Comparison of ENCODE assay signal across 8 mouse cellular contexts in genomic region chr5:134098976-134099375, GRCm38 (mm10). TPM values are rescaled to one million over a fixed set of nuclear protein-coding genes. Genes with fewer than 3 reads are reported as not detected.
DNase-seq lines count a peak whose midpoint lies in the region; ATAC-seq and TF ChIP-seq lines count a peak whose summit lies in the region.

No protein-coding gene starts in this region.

- no peak for DNase-seq in cerebellum, adult 2 months
- DNase-seq in kidney, postnatal 10 days: peak; percentile 58
- DNase-seq in lung, postnatal 0 days (ENCODE audit: low spot score): peak; percentile 31

- H3K9ac ChIP-seq in heart, embryonic 12.5 days: peak overlapping the region; percentile 89
- peak overlapping the region; percentile 68 for H3K9ac ChIP-seq in lung, postnatal 0 days (replicated peaks; ENCODE audit: low read depth)

- H3K4me3 ChIP-seq in megakaryocyte, embryonic 14.5 days (replicated peaks): peak overlapping the region; percentile 95
- peak overlapping the region; percentile 80 for H3K4me3 ChIP-seq in cerebellum, adult 2 months (replicated peaks; ENCODE audit: insufficient read depth, low read depth, low read length)
- peak overlapping the region; percentile 87 for H3K4me3 ChIP-seq in heart, embryonic 12.5 days
- peak overlapping the region; percentile 80 for H3K4me3 ChIP-seq in lung, postnatal 0 days (ENCODE audit: low read depth, low read length)
- peak overlapping the region; percentile 85 for H3K4me3 ChIP-seq in small intestine, adult 2 months (ENCODE audit: low read depth, low read length)

- H3K4me2 ChIP-seq in heart, embryonic 12.5 days: peak overlapping the region; percentile 94
- peak overlapping the region; percentile 96 for H3K4me2 ChIP-seq in lung, postnatal 0 days (replicated peaks; ENCODE audit: low read depth, low read length)

- TF ChIP-seq EP300 in lung, postnatal 0 days (IDR thresholded peaks at IDR 0.05): no peak

- under 1% methylated on average over 17 of the region's 17 CpGs for WGBS in cerebellum, adult 2 months
- 0% methylated on average over 17 of the region's 17 CpGs for WGBS in heart, embryonic 12.5 days
- WGBS in lung, postnatal 0 days: under 1% methylated on average over 17 of the region's 17 CpGs
- WGBS in small intestine, adult 2 months: under 1% methylated on average over 17 of the region's 17 CpGs

- H3K4me1 ChIP-seq in megakaryocyte, embryonic 14.5 days: peaks cover 27% of the 10 kb centered on the region
- H3K4me1 ChIP-seq in cerebellum, adult 2 months (ENCODE audit: control insufficient read depth, insufficient read depth, low read length): peaks cover 6% of the 10 kb centered on the region
- H3K4me1 ChIP-seq in heart, embryonic 12.5 days (replicated peaks): peaks cover 43% of the 10 kb centered on the region
- H3K4me1 ChIP-seq in lung, postnatal 0 days (ENCODE audit: insufficient read depth, low read depth, low read length): no peaks in the 10 kb centered on the region; the same call in 1 of the 2 replicates
- H3K4me1 ChIP-seq in small intestine, adult 2 months (ENCODE audit: control insufficient read depth, insufficient read depth, insufficient read length, low read length): peaks cover 8% of the 10 kb centered on the region

- TF ChIP-seq POLR2A in cerebellum, adult 2 months (IDR thresholded peaks at IDR 0.05; ENCODE audit: borderline replicate concordance, insufficient read depth, low read length): no peak
- no peak for TF ChIP-seq POLR2A in small intestine, adult 2 months (IDR thresholded peaks at IDR 0.05; ENCODE audit: low read depth, low read length)

- no peaks in the 10 kb centered on the region for H3K36me3 ChIP-seq in megakaryocyte, embryonic 14.5 days (replicated peaks; ENCODE audit: low read length)
- no peaks in the 10 kb centered on the region for H3K36me3 ChIP-seq in heart, embryonic 12.5 days
- H3K36me3 ChIP-seq in lung, postnatal 0 days (ENCODE audit: insufficient read depth, low read length): no peaks in the 10 kb centered on the region
- H3K36me3 ChIP-seq in small intestine, adult 2 months (ENCODE audit: control insufficient read depth, insufficient read depth, low read length): no peaks in the 10 kb centered on the region

- peaks cover 7% of the 10 kb centered on the region; the same call in 1 of the 2 replicates for H3K9me3 ChIP-seq in megakaryocyte, embryonic 14.5 days
- H3K9me3 ChIP-seq in heart, embryonic 12.5 days (replicated peaks): peaks cover 7% of the 10 kb centered on the region; the same call in 1 of the 2 replicates
- no peaks in the 10 kb centered on the region for H3K9me3 ChIP-seq in lung, postnatal 0 days (ENCODE audit: low read length)

- no peak for ATAC-seq in megakaryocyte, adult 5-6 weeks (ENCODE audit: poor library complexity, severe bottlenecking)
- ATAC-seq in heart, embryonic 12.5 days (ENCODE audit: insufficient number of reproducible peaks, low FRiP score): peak; percentile 47
- ATAC-seq in lung, postnatal 0 days: peak; percentile 49
- no peak for ATAC-seq in megakaryocyte progenitor cell, adult 5-6 weeks (replicated peaks; ENCODE audit: poor library complexity)

- peaks cover 13% of the 10 kb centered on the region for H3K27me3 ChIP-seq in megakaryocyte, embryonic 14.5 days (replicated peaks)
- no peaks in the 10 kb centered on the region for H3K27me3 ChIP-seq in cerebellum, adult 2 months (ENCODE audit: control insufficient read depth, insufficient read depth, low read length)
- no peaks in the 10 kb centered on the region for H3K27me3 ChIP-seq in heart, embryonic 12.5 days (replicated peaks)
- H3K27me3 ChIP-seq in lung, postnatal 0 days (replicated peaks; ENCODE audit: insufficient read depth, low read length): no peaks in the 10 kb centered on the region
- H3K27me3 ChIP-seq in small intestine, adult 2 months (ENCODE audit: control insufficient read depth, insufficient read depth, low read length): no peaks in the 10 kb centered on the region

- no peak overlapping the region for H3K27ac ChIP-seq in cerebellum, adult 2 months (ENCODE audit: insufficient read depth, low read length)
- H3K27ac ChIP-seq in heart, embryonic 12.5 days (ENCODE audit: poor library complexity, severe bottlenecking): peak overlapping the region; percentile 39; the same call in 1 of the 2 replicates
- H3K27ac ChIP-seq in lung, postnatal 0 days (ENCODE audit: low read length): peak overlapping the region; percentile 32; the same call in 1 of the 2 replicates
- H3K27ac ChIP-seq in small intestine, adult 2 months (ENCODE audit: insufficient read depth, low read depth, low read length): no peak overlapping the region

- TF ChIP-seq CTCF in cerebellum, adult 2 months (IDR thresholded peaks at IDR 0.05; ENCODE audit: borderline replicate concordance, insufficient read depth, low read depth, low read length): no peak
- no peak for TF ChIP-seq CTCF in lung, postnatal 0 days (IDR thresholded peaks at IDR 0.05)
- no peak for TF ChIP-seq CTCF in small intestine, adult 2 months (IDR thresholded peaks at IDR 0.05; ENCODE audit: extremely low read depth, insufficient read length, insufficient replicate concordance, low read depth, low read length)

RNA-seq across cellular contexts. Expression of gene Castor2, which starts 0.5 kb away (rescaled TPM):
- 0.22 and 2.1 TPM in 2 replicates for polyA plus RNA-seq in megakaryocyte, embryonic 14.5 days (2012; ENCODE audit: insufficient read depth, low replicate concordance)
- 5.7 and 7.2 TPM in 2 replicates for total RNA-seq in megakaryocyte, adult 5-6 weeks (2015)
- 2.1 TPM in 2 replicates for total RNA-seq in megakaryocyte, adult 5-6 weeks (2017)
- polyA plus RNA-seq in cerebellum, adult 2 months (2012; rRNA removed): 34.5 and 35.6 TPM in 2 replicates
- 7.5 and 8.1 TPM in 2 replicates for polyA plus RNA-seq in heart, embryonic 12.5 days (2016; fragmentation: Nextera tagmentation; extraction: Ambion mirVana)
- 6.3 and 7.8 TPM in 2 replicates for polyA plus RNA-seq in lung, postnatal 0 days (2015; fragmentation: Nextera tagmentation; extraction: Ambion mirVana)
- 10.8 and 20.0 TPM in 2 replicates for polyA plus RNA-seq in small intestine, adult 2 months (2012; rRNA removed)
- 2.7 and 2.8 TPM in 2 replicates for total RNA-seq in megakaryocyte progenitor cell, adult 5-6 weeks (2015)
- 0.54 and 0.57 TPM in 2 replicates for total RNA-seq in megakaryocyte progenitor cell, adult 5-6 weeks (2017)

Comparison
In these comparisons a context has a peak if more than half of its experiments do, and no peak if none do; other contexts are left out.
1. ATAC-seq: peak in heart, embryonic 12.5 days (single experiment) and lung, postnatal 0 days (single experiment); none in megakaryocyte, adult 5-6 weeks (single experiment) and megakaryocyte progenitor cell, adult 5-6 weeks (single experiment).
2. DNase-seq: peak in kidney, postnatal 10 days (single experiment) and lung, postnatal 0 days (single experiment); none in cerebellum, adult 2 months (0 of 2).
3. H3K27ac ChIP-seq: peak in heart, embryonic 12.5 days (single experiment) and lung, postnatal 0 days (single experiment); none in cerebellum, adult 2 months (single experiment) and small intestine, adult 2 months (single experiment).
4. Peak in every context shown above with its lines, with median percentiles within 50 percentile points of each other: H3K4me3 ChIP-seq.